Mouse (Mus musculus): ENCODE data around the gene Dcun1d3.

DNA sequence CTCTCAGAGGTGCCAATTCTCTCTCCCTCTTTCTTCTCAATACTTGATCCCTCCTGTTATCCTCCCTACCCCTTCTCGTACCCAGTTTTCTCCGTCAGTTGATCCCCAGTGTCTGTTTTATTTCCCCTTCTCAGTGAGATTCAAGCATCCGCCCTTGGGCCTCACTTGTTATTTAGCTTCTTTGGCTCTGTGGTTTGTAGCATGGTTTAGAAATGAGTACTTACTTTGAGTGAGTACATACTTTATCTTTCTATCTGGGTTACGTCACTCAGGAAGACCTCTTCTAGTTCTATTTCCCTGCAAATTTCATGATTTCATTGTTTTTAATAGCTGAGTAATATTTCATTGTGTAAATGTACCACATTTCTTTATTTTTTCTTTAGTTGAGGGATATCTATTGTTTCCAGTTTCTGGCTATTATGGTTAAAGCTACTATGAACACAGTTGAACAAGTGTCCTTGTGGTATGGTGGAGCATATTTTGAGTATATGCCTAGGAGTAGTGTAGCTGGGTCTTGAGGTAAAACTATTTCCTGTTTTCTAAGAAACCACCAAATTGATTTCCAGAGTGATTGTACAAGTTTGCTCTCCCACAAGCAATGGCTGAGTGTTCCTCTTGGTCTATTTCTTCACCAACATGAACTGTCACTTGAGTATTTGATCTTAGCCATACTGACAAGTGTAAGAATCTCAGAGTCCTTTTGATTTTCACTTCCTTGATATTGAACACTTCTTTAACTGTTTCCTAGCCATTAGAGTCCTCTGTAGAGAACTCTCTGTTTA is 59.9 kb downstream of the Dcun1d3 start:
- TF ChIP-seq CTCF (IDR thresholded peaks at IDR 0.05; ENCODE audit: extremely low read depth, insufficient read depth, low read length) (no peak), POLR2A (IDR thresholded peaks at IDR 0.05; ENCODE audit: extremely low read depth, insufficient read depth, low read length) (no peak)

Data from cortical plate, adult 2 months (tissue).